Mouse (Mus musculus) midbrain, embryonic 10.5 days (tissue): ENCODE results near the gene Mmp15. TPM values are rescaled to one million over a fixed set of nuclear protein-coding genes. Genes with fewer than 3 reads are reported as not detected.
A peak's percentile ranks its signal among the peaks of the same experiment; 100 is the strongest.

Experiments
- DNase-seq: peaks from one replicate; pipeline ENCODE4 v3.0.0-alpha.2; 2017; ENCODE audit warnings: low spot score
- H3K27ac ChIP-seq: fragments of 300-500 bp; sonication (generic); replicated peaks from 2 replicates; pipeline ENCODE4 v1.5.1; 2016; ENCODE audit warnings: mild to moderate bottlenecking
- H3K27me3 ChIP-seq: fragments of 300-500 bp; sonication (generic); 2 replicates; pipeline ENCODE4 v1.6.1; 2016; ENCODE audit warnings: low read depth, mild to moderate bottlenecking; ENCODE audit not compliant: poor library complexity, severe bottlenecking
- H3K36me3 ChIP-seq: fragments of 300-500 bp; sonication (generic); 2 replicates; pipeline ENCODE4 v1.6.1; 2016; ENCODE audit warnings: mild to moderate bottlenecking, moderate library complexity
- H3K4me1 ChIP-seq: fragments of 300-500 bp; sonication (generic); 2 replicates; pipeline ENCODE4 v1.6.1; 2016
- H3K4me3 ChIP-seq: fragments of 300-500 bp; sonication (generic); 2 replicates; pipeline ENCODE4 v1.5.1; 2016; ENCODE audit warnings: mild to moderate bottlenecking, moderate library complexity
- H3K9me3 ChIP-seq: fragments of 300-500 bp; sonication (generic); replicated peaks from 2 replicates; pipeline ENCODE4 v1.6.1; 2016; ENCODE audit warnings: mild to moderate bottlenecking
- WGBS: fragments of 180-500 bp; shearing (Covaris S2); methylation state at CpG from one replicate; pipeline ENCODE4 v1.1.7; 2016; 5-methylcytosine and 5-hydroxymethylcytosine counted together
- polyA plus RNA-seq: library from polyadenylated mRNA; unstranded; fragments of >200 nt; fragmentation: Nextera tagmentation; extraction: Ambion mirVana; gene quantifications from 2 replicates; pipeline ENCODE4 v1.2.1, GENCODE M21; 2016

Gene Mmp15
- polyA plus RNA-seq, 1 experiment from 2014 or later: 12.8 TPM

DNA sequence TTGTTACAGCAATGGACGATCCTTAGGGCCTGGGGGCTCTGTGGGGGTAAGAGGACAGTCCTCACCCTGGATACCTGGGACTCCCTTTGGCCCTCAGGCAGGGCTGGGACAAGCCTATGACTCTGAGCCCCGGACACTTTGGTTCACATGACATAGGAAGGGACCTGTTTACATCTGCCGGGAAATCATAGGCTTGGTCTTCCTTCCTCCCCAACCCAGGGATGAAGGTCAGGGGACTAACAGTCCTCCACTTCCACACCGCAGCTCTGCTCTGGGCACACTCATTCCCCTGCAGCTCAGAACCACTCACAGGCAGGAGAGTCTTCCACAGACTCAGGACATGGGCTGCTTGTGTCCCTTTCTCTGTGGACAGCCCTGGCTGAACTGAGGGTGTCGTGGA lies 25.2 kb upstream of the Mmp15 start:
- Histone ChIP-seq H3K4me3 (no peak overlapping the region), H3K27me3 (0 out of 2 replicates have a peak, but pooled peaks cover 9% of the 10 kb centered on the region), H3K27ac (no peak overlapping the region), H3K9me3 (no peaks in the 10 kb centered on the region), H3K4me1 (peaks cover 35% of the 10 kb centered on the region), H3K36me3 (peaks cover 69% of the 10 kb centered on the region)
- no peak for DNase-seq
- WGBS: 89% methylated on average over 5 of the region's 5 CpGs

DNA sequence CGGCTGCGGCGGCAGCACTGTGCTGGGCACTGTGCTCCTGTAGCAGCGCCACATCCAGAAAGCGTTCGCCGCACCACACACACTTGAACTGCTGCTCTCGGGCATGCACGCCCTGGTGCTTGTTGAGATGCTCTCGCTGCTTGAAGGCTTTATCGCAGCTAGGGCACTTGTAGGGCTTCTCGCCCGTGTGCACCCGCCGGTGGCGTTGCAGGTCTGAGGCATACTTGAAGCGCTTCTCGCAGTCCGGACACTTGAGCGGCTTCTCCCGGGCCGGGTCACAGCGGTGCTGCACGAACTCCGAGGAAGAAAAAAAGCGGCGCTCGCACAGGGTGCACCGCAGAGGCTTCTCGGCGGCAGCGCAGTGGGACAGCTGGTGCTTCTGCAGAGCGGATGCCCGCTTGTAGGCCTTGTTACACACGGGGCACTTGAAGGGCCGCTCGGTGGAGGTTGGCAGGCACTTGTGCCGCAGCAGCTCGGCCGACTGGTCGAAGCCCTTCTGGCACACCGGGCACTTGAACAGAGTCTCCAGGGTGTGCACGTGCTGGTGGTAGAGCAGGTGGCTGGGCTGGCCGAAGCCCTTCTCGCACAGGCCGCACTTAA lies 24.1 kb upstream of the Mmp15 start:
- Histone ChIP-seq H3K27ac (no peak overlapping the region), H3K36me3 (peaks cover 69% of the 10 kb centered on the region), H3K4me1 (peaks cover 42% of the 10 kb centered on the region), H3K4me3 (no peak overlapping the region), H3K27me3 (0 out of 2 replicates have a peak, but pooled peaks cover 8% of the 10 kb centered on the region), H3K9me3 (no peaks in the 10 kb centered on the region)
- WGBS: 87% methylated on average over 46 of the region's 46 CpGs
- DNase-seq: no peak

DNA sequence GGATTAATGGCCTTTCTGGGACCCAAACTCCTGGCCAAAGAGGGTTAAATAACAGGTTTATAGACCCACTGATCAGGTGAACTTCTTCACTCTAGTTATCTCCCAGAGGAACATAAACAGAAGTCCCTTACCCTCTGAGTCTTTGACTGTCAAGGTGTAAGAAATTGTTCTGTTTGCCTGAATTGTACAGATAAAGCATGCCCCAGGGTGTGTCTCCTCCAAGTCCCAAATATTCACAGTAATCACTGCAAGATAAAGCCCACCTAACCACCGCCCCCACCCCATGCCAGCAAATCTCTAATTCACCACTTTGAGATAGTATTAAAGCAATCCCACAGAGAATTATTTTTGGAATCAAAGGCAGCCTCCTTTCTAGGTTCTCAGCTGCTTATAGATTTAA lies 21.7 kb upstream of the Mmp15 start:
- Histone ChIP-seq H3K4me3 (peak overlapping the region; percentile 91), H3K9me3 (no peaks in the 10 kb centered on the region), H3K27ac (peak overlapping the region; percentile 97; the same call in 1 of the 2 replicates), H3K36me3 (peaks cover 61% of the 10 kb centered on the region), H3K27me3 (0 out of 2 replicates have a peak, but pooled peaks cover 8% of the 10 kb centered on the region), H3K4me1 (peaks cover 30% of the 10 kb centered on the region)
- WGBS: 93% methylated on average over 1 of the region's 1 CpGs
- no peak for DNase-seq

DNA sequence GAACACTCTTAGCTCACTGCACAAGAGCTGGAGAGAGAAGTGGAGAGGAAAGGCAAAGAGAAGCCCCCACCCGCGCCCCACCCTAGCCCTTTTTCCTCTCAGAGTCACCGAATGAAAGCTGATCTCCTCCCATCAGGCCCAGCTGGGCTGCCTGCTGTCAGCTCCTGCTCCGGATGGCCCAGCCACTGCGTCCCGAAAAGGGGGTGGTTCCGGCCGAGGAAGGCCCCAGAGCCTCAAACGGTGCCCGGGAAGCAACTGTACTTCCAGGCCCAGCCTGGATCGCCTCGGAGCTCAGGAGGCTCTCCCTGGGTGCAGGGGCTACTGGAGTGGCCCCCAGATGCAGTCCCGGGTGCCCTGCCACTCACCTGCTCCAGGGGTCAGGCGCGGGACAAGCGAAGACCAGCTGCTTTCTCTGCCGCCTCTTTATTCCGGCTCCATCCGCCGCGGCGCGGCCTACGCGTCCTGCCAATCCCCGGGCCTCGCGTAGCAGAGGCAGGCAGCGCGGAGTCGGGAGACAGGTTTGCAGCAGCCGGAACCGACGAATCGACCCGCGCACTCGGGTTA lies 20.8 kb upstream of the Mmp15 start:
- peak; percentile 86 for DNase-seq
- Histone ChIP-seq H3K36me3 (peaks cover 52% of the 10 kb centered on the region), H3K4me1 (peaks cover 27% of the 10 kb centered on the region), H3K27ac (peak overlapping the region; percentile 97), H3K27me3 (0 out of 2 replicates have a peak, but pooled peaks cover 8% of the 10 kb centered on the region), H3K9me3 (no peaks in the 10 kb centered on the region), H3K4me3 (peak overlapping the region; percentile 91)
- WGBS: 0% methylated on average over 38 of the region's 38 CpGs

DNA sequence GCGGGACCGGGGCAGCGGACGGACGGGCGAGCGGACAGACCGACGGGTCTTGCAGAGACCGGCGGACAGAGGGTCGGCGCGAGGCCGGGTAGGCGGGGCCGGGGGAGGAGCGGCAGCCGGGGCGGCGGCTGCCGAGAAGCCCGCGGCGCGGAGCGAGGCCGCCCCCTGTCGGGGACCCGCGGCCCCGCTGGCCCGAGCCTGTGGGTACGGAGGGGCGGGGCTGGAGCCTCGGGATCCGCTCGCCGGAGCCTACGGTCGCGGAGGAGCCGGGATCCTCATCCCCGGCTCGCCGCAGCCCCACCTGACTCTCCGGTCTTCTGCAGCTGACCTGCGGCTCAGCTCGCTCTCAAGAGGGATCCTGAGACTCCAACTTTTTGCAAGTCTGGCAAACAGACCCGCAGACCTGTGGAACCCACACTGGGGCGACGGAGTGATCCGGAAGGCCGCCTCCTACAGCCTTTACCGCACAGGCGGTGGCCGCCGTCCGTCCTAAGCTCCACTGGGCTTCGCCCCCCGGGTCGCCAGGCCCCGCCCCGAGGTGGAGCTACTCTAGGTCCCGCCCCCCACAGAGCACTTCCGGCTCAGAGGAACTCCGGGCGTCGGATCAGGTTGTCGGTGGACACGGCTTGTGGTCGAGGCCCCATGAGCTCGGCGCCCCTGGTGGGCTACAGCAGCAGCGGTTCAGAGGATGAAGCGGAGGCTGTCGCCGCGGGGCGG lies 20.2 kb upstream of the Mmp15 start, which contains the start of the genes Zfp319 and Usb1:
Gene Zfp319, minus strand, starts transcription at position 231 of the 717 bp plus-strand sequence.
Gene Usb1, plus strand, starts transcription at position 565 of the 717 bp plus-strand sequence.
- DNase-seq: peak; percentile 97
- Histone ChIP-seq H3K36me3 (peaks cover 46% of the 10 kb centered on the region), H3K27ac (peak within 1 kb of the TSS; percentile 97), H3K4me3 (peak within 1 kb of the TSS; percentile 91), H3K9me3 (no peaks in the 10 kb centered on the region), H3K27me3 (0 out of 2 replicates have a peak, but pooled peaks cover 8% of the 10 kb centered on the region), H3K4me1 (peaks cover 26% of the 10 kb centered on the region)
- under 1% methylated on average over 76 of the region's 80 CpGs for WGBS

DNA sequence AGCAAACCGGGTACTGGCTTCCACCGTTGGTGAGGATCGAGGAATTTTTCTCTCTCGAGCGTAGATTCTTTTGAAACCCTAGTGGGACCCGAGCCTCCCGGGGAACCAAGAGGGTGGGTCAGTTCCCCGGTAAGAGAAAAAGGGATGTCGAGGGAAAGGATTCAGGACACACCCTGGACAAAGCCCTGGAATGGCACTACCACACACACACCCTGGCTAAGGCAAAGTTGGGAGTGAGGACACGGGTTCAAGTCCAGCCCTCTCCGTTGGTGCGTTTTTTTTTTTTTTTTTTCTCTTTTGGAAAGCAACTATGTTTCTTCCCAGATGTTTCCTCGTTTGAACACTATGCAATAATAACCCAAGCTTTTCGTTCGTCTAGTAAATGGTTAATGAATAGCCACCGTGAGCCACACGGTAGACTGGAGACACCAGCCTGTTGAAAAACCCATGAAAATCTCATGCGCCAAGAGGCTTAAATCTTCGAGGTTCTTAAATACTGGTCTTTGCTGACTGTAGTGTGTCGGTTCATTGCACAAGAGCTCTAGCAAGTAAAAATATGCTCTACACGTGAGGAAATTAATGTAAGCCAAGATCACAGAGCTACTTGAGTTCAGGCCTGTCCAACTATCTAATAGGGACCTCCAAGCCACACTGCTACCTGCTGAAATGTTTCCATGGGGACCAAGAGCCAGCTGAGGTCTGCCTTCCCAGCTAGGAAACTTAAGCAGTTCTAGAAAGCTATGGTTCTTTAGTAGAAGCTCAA lies 19.4 kb upstream of the Mmp15 start:
- WGBS: 31% methylated on average over 21 of the region's 21 CpGs
- H3K27me3 ChIP-seq: 0 out of 2 replicates have a peak, but pooled peaks cover 8% of the 10 kb centered on the region

DNA sequence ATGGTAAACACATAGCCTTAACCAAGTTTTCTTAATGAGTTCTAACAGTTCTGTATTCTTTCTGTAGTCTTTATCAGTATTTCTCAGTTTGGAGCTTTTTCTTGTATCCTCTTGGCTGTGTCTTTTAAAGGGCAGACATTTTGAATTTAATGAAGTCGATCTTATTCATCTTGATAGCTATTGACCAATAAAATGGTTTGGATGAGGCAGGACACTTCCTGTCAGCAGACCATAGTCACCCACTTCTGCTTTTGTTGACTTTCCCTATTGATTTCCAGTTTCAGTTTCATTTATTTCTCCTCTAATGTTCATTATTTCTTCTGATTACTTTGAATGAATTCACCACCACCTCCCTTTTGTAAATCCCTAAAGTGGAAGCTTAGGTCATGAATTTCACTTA lies 16.4 kb upstream of the Mmp15 start:
- H3K9me3 ChIP-seq: no peaks in the 10 kb centered on the region
- no peak overlapping the region for H3K27ac ChIP-seq
- peaks cover 45% of the 10 kb centered on the region for H3K36me3 ChIP-seq
- H3K4me3 ChIP-seq: no peak overlapping the region
- peaks cover 10% of the 10 kb centered on the region for H3K4me1 ChIP-seq
- no peaks in the 10 kb centered on the region for H3K27me3 ChIP-seq
- DNase-seq: no peak
- 90% methylated on average over 1 of the region's 1 CpGs for WGBS

More for the DNA sequence above, 19.4 kb upstream of the Mmp15 start:
- Histone ChIP-seq H3K9me3 (no peaks in the 10 kb centered on the region), H3K27ac (peak overlapping the region; percentile 97), H3K4me3 (peak overlapping the region; percentile 91), H3K4me1 (peaks cover 24% of the 10 kb centered on the region), H3K36me3 (peaks cover 44% of the 10 kb centered on the region)
- no peak for DNase-seq

DNA sequence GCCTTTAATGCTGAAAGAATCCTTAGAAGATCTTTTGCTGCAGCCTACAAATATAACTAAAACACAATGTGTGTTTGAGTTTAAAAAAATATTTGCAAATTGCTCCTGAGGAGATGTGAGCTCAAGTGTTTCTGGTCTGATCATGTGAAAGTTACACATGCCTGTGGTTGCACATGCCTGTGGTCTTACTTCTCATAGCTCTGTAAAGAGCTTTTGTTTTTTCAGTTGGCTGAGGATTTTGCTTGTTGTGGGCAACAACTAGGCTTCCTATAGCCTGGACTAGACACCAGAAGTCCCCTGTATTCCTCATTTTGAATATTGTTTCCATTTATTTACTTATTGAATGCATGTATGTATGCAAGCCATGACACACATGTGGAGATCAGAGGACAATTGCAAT lies 15.7 kb upstream of the Mmp15 start:
- no peak overlapping the region for H3K27ac ChIP-seq
- DNase-seq: no peak
- H3K9me3 ChIP-seq: no peaks in the 10 kb centered on the region
- H3K4me1 ChIP-seq: peaks cover 6% of the 10 kb centered on the region
- no peak overlapping the region for H3K4me3 ChIP-seq
- H3K36me3 ChIP-seq: peaks cover 48% of the 10 kb centered on the region
- no peaks in the 10 kb centered on the region for H3K27me3 ChIP-seq

DNA sequence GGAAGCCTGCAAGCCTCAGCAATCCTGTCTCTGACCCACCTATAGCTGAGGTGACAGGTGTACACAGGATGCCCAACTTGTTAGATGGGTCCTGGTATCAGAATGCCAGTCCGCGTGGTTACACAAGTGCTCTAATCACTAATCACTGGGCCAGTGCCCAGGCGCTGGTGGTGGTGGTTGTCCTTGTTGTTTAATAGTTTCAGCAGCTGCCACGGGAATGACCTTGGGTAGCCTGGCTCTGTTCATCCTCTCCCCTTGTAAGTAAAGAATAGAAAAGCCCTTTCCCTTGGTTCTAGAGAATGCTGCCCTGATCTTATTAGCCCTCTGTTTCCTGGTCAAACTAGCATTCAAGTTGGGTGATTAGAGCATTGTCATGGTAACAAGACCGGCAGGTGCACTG lies 10.3 kb upstream of the Mmp15 start:
- Histone ChIP-seq H3K36me3 (peaks cover 56% of the 10 kb centered on the region), H3K27me3 (no peaks in the 10 kb centered on the region), H3K9me3 (no peaks in the 10 kb centered on the region), H3K4me1 (no peaks in the 10 kb centered on the region), H3K27ac (no peak overlapping the region), H3K4me3 (no peak overlapping the region)
- no peak for DNase-seq
- WGBS: 62% methylated on average over 5 of the region's 5 CpGs

DNA sequence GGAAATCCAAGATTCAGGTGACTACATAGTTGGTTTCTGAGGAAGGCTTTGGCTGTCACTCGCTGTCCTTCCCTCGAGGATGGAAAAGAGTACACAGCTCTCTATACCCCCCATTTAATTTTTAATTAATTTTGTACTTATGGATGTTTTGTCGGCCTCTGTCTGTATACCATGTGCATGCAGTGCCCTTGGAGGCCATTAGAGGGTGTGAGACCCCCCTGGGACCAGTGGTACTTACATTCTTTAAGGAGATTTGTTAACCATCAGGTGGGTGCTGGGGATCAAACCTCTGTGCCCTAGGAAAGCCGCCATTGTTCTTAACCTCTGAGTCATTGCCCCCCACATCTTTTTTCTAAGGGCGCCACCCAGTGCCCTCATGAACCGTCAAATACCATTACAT lies 7.4 kb upstream of the Mmp15 start:
- H3K9me3 ChIP-seq: no peaks in the 10 kb centered on the region
- 75% methylated on average over 6 of the region's 6 CpGs for WGBS
- no peak overlapping the region for H3K27ac ChIP-seq
- no peaks in the 10 kb centered on the region for H3K4me1 ChIP-seq
- H3K36me3 ChIP-seq: peaks cover 35% of the 10 kb centered on the region
- H3K27me3 ChIP-seq: peaks cover 13% of the 10 kb centered on the region
- DNase-seq: no peak
- H3K4me3 ChIP-seq: no peak overlapping the region

DNA sequence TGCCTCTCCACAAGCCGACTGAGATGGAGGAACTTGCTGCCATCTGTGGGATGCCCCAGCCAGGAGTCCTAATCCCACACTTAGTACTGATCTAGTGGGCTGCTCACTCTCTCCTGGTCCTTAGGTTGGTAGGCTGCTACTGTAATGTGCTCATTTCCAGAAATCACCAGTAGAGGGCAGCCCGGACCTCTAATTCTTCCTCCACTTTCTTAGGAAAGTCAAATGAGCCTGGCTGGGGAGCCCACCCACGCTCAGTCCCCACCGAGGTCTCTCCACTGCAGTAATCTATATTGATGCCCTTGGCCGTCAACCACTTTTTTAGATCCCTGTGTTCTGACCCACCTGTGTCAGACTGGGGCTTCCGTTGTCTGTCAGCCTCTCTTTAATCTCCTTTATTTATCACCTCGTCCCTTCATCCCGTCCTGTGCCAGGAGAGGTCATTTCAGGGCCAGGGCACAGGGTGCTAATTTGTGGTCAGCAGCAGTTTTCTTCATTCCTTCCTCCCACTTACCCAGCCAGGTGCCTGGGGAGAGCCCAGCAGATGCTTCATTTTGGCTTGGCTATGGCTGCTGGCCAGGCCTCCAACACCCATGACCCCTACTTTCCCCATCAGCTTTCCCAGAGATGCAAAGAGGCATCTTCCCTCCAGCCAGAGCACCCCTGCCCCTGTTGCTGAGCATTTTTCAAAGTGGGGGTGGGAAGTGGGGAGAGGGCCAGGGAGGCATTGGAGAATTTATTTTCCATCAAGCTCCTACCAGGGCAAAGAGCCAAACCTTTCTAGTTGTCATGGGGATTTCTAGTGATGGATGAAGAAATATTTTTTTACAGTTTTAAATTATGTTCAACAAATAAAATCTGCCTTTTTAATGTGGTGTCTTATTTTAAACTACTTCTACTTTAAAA lies 5.2 kb upstream of the Mmp15 start:
- peak; percentile 73 for DNase-seq
- Histone ChIP-seq H3K4me3 (no peak overlapping the region), H3K9me3 (no peaks in the 10 kb centered on the region), H3K27me3 (peaks cover 35% of the 10 kb centered on the region), H3K27ac (no peak overlapping the region), H3K4me1 (peaks cover 10% of the 10 kb centered on the region), H3K36me3 (peaks cover 22% of the 10 kb centered on the region)
- 43% methylated on average over 8 of the region's 8 CpGs for WGBS

DNA sequence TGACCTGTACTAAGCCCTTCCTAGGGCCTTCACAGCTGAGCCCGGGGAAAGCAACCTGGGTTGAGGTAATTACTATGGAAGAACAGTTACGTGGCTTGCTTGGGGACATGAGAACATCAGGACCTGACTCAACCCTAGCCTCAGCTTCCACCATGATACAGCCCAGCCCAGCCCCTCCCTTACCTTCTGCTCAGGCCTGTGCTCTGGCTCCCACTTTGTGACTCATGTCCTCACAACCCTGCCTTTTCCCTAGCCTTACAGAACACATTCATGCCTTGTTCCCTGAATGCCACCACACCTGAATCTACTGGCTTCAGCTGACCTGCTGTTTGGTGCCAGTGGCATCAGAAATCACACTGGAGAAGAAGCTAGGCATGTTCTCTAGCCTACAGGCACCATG lies 3.7 kb upstream of the Mmp15 start:
- 91% methylated on average over 2 of the region's 2 CpGs for WGBS
- Histone ChIP-seq H3K4me1 (peaks cover 23% of the 10 kb centered on the region), H3K27me3 (peaks cover 43% of the 10 kb centered on the region), H3K4me3 (no peak overlapping the region), H3K27ac (no peak overlapping the region), H3K9me3 (no peaks in the 10 kb centered on the region), H3K36me3 (peaks cover 14% of the 10 kb centered on the region)
- no peak for DNase-seq
